Mouse (Mus musculus): ENCODE data around the gene Soga1. TPM values are rescaled to one million over a fixed set of nuclear protein-coding genes. Genes with fewer than 3 reads are reported as not detected.

The Soga1 gene
- total RNA-seq, 1 experiment = 11.8 TPM

- TF ChIP-seq MAFK (IDR thresholded peaks at IDR 0.05; ENCODE audit: insufficient read depth, low read depth, low read length) (no peak), HCFC1 (IDR thresholded peaks at IDR 0.05; ENCODE audit: borderline replicate concordance, insufficient read depth, low read length) (no peak), ZC3H11A (IDR thresholded peaks at IDR 0.05; ENCODE audit: borderline replicate concordance, low read depth, low read length) (no peak), ZNF384 (IDR thresholded peaks at IDR 0.05; ENCODE audit: low read depth, low read length) (no peak), CHD2 (IDR thresholded peaks at IDR 0.05; ENCODE audit: low read depth, low read length) (no peak)
- H3K27ac ChIP-seq (ENCODE audit: insufficient read depth, low read depth, low read length, poor library complexity, severe bottlenecking) = no peak overlapping the region
- no peaks in the 10 kb centered on the region for H3K9me3 ChIP-seq (ENCODE audit: control insufficient read depth, insufficient read depth, low read depth, low read length)
- H3K4me1 ChIP-seq (ENCODE audit: control insufficient read depth in 2 of 2, insufficient read depth in 2 of 2, low read length in 2 of 2, poor library complexity in 1 of 2) = no peaks in the 10 kb centered on the region; a peak in 1 of 4 replicates
- in situ Hi-C loops (cut with MboI; ENCODE audit: low sequenced_read_pairs in 2 of 2, unreplicated experiment in 2 of 2) = no loop called here
- DNase-seq (ENCODE audit: low read depth, low spot score) = no peak
- H3K9ac ChIP-seq (ENCODE audit: insufficient read depth, low read depth, low read length, poor library complexity, severe bottlenecking) = no peak overlapping the region
- no peaks in the 10 kb centered on the region for H3K36me3 ChIP-seq (ENCODE audit: control insufficient read depth, insufficient read depth, low read length, poor library complexity, severe bottlenecking)
- no peak overlapping the region for H3K4me3 ChIP-seq (ENCODE audit: insufficient read depth in 1 of 2, low read depth in 1 of 2, low read length in 2 of 2, poor library complexity in 1 of 2, severe bottlenecking in 1 of 2)
Measured at GRCm38 (mm10) chr2:157070365-157070764, 8.7 kb downstream of the Soga1 start.

- TF ChIP-seq ZNF384 (IDR thresholded peaks at IDR 0.05; ENCODE audit: low read depth, low read length) (no peak), MAFK (IDR thresholded peaks at IDR 0.05; ENCODE audit: insufficient read depth, low read depth, low read length) (no peak), HCFC1 (IDR thresholded peaks at IDR 0.05; ENCODE audit: borderline replicate concordance, insufficient read depth, low read length) (no peak), ZC3H11A (IDR thresholded peaks at IDR 0.05; ENCODE audit: borderline replicate concordance, low read depth, low read length) (no peak), CHD2 (IDR thresholded peaks at IDR 0.05; ENCODE audit: low read depth, low read length) (no peak)
- in situ Hi-C loops (cut with MboI; ENCODE audit: low sequenced_read_pairs in 2 of 2, unreplicated experiment in 2 of 2) = no loop called here
- Histone ChIP-seq H3K9me3 (ENCODE audit: control insufficient read depth, insufficient read depth, low read depth, low read length) (no peaks in the 10 kb centered on the region), H3K36me3 (ENCODE audit: control insufficient read depth, insufficient read depth, low read length, poor library complexity, severe bottlenecking) (no peaks in the 10 kb centered on the region), H3K4me3 (ENCODE audit: insufficient read depth in 1 of 2, low read depth in 1 of 2, low read length in 2 of 2, poor library complexity in 1 of 2, severe bottlenecking in 1 of 2) (no peak overlapping the region), H3K9ac (ENCODE audit: insufficient read depth, low read depth, low read length, poor library complexity, severe bottlenecking) (no peak overlapping the region), H3K4me1 (ENCODE audit: control insufficient read depth in 2 of 2, insufficient read depth in 2 of 2, low read length in 2 of 2, poor library complexity in 1 of 2) (no peaks in the 10 kb centered on the region; a peak in 1 of 4 replicates), H3K27ac (ENCODE audit: insufficient read depth, low read depth, low read length, poor library complexity, severe bottlenecking) (no peak overlapping the region)
- DNase-seq (ENCODE audit: low read depth, low spot score) = no peak
Measured at GRCm38 (mm10) chr2:157069755-157070315, 9.2 kb downstream of the Soga1 start.

- Histone ChIP-seq H3K36me3 (ENCODE audit: control insufficient read depth, insufficient read depth, low read length, poor library complexity, severe bottlenecking) (no peaks in the 10 kb centered on the region), H3K4me3 (ENCODE audit: insufficient read depth in 1 of 2, low read depth in 1 of 2, low read length in 2 of 2, poor library complexity in 1 of 2, severe bottlenecking in 1 of 2) (no peak overlapping the region), H3K9me3 (ENCODE audit: control insufficient read depth, insufficient read depth, low read depth, low read length) (no peaks in the 10 kb centered on the region), H3K27ac (ENCODE audit: insufficient read depth, low read depth, low read length, poor library complexity, severe bottlenecking) (no peak overlapping the region), H3K4me1 (ENCODE audit: control insufficient read depth in 2 of 2, insufficient read depth in 2 of 2, low read length in 2 of 2, poor library complexity in 1 of 2) (no peaks in the 10 kb centered on the region; a peak in 1 of 4 replicates), H3K9ac (ENCODE audit: insufficient read depth, low read depth, low read length, poor library complexity, severe bottlenecking) (no peak overlapping the region)
- TF ChIP-seq HCFC1 (IDR thresholded peaks at IDR 0.05; ENCODE audit: borderline replicate concordance, insufficient read depth, low read length) (no peak), ZNF384 (IDR thresholded peaks at IDR 0.05; ENCODE audit: low read depth, low read length) (no peak)
- DNase-seq (ENCODE audit: low read depth, low spot score) = no peak
- in situ Hi-C loops (cut with MboI; ENCODE audit: low sequenced_read_pairs in 2 of 2, unreplicated experiment in 2 of 2) = no loop called here
Measured at GRCm38 (mm10) chr2:157069355-157069735, 9.7 kb downstream of the Soga1 start.

GRCm38 (mm10) chr2:157068701-157069354 lies 10.2 kb downstream of the Soga1 start:
- in situ Hi-C loops (cut with MboI; ENCODE audit: low sequenced_read_pairs in 2 of 2, unreplicated experiment in 2 of 2) = no loop called here
- Histone ChIP-seq H3K9ac (ENCODE audit: insufficient read depth, low read depth, low read length, poor library complexity, severe bottlenecking) (no peak overlapping the region), H3K4me3 (ENCODE audit: insufficient read depth in 1 of 2, low read depth in 1 of 2, low read length in 2 of 2, poor library complexity in 1 of 2, severe bottlenecking in 1 of 2) (no peak overlapping the region), H3K9me3 (ENCODE audit: control insufficient read depth, insufficient read depth, low read depth, low read length) (no peaks in the 10 kb centered on the region), H3K4me1 (ENCODE audit: control insufficient read depth in 2 of 2, insufficient read depth in 2 of 2, low read length in 2 of 2, poor library complexity in 1 of 2) (no peaks in the 10 kb centered on the region; a peak in 1 of 4 replicates), H3K27ac (ENCODE audit: insufficient read depth, low read depth, low read length, poor library complexity, severe bottlenecking) (no peak overlapping the region), H3K36me3 (ENCODE audit: control insufficient read depth, insufficient read depth, low read length, poor library complexity, severe bottlenecking) (no peaks in the 10 kb centered on the region)
- no peak for TF ChIP-seq HCFC1 (IDR thresholded peaks at IDR 0.05; ENCODE audit: borderline replicate concordance, insufficient read depth, low read length)
- no peak for TF ChIP-seq ZNF384 (IDR thresholded peaks at IDR 0.05; ENCODE audit: low read depth, low read length)
- TF ChIP-seq CHD2 (IDR thresholded peaks at IDR 0.05; ENCODE audit: low read depth, low read length) = no peak
- no peak for TF ChIP-seq MAFK (IDR thresholded peaks at IDR 0.05; ENCODE audit: insufficient read depth, low read depth, low read length)
- no peak for TF ChIP-seq ZC3H11A (IDR thresholded peaks at IDR 0.05; ENCODE audit: borderline replicate concordance, low read depth, low read length)
- no peak for DNase-seq (ENCODE audit: low read depth, low spot score)

All from ES-E14 (cell line).